Mouse (Mus musculus) C2C12 (cell line): ENCODE results near the gene Fcgr2b.

Source experiments
- CTCF ChIP-seq: IDR thresholded peaks from one replicate; pipeline ENCODE4 v1.5.1; 2011; ENCODE audit not compliant: control insufficient read depth, insufficient read depth, insufficient read length
- FOSL1 ChIP-seq: IDR thresholded peaks from one replicate; pipeline ENCODE4 v1.8.0; 2011; ENCODE audit warnings: mild to moderate bottlenecking, low read length; ENCODE audit not compliant: poor library complexity, insufficient read depth, severe bottlenecking
- MAX ChIP-seq: IDR thresholded peaks from one replicate; pipeline ENCODE4 v1.6.1; 2011; ENCODE audit warnings: mild to moderate bottlenecking, control low read depth
- MYOD1 ChIP-seq: IDR thresholded peaks from one replicate; pipeline ENCODE4 v1.6.1; 2011; ENCODE audit warnings: low read depth; ENCODE audit not compliant: control insufficient read depth, insufficient read length
- MYOG ChIP-seq: IDR thresholded peaks from one replicate; pipeline ENCODE4 v1.6.1; 2011; ENCODE audit not compliant: control insufficient read depth, insufficient read length; ENCODE audit errors: extremely low read depth
- USF1 ChIP-seq: IDR thresholded peaks from one replicate; pipeline ENCODE4 v1.6.1; 2011; ENCODE audit warnings: low read depth, mild to moderate bottlenecking, control low read depth, moderate library complexity

DNA sequence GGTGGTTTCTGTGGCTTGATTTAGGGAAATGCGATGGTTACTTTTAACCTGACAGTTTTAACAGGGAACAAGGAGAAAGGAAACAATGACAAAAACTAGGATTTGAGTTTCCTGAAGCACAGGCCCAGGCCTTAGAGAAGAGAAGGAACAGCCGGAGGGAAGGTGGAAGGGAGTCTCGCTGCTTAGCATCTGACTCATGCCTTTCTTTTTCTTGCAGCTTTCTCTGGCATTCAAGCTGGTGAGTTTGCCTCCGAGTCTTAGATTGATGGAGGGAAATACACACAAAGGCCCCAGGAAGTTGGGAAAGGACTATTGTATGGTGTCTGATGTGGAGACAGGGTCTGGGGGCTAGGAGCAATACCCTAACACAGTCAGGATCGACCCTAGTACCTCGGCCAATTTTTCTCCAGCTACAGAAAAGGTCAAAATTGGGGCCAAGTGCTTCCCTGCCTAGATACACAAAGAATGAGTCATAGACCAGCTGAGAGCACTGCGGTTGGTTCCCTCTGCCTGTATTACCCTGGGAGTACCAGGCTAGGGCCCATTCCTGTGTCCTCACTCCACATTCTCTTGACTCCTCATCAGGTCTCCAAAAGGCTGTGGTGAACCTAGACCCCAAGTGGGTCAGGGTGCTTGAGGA lies 43.1 kb upstream of the Fcgr2b start:
- TF ChIP-seq USF1, result no peak
- no peak for TF ChIP-seq CTCF
- TF ChIP-seq MAX, result peak; percentile 12
- TF ChIP-seq MYOG, result no peak
- TF ChIP-seq MYOD1, result peak; percentile 89
- TF ChIP-seq FOSL1, result peak; percentile 58
